Mouse (Mus musculus): ENCODE measurements at regions not wholly inside any gene's neighbourhood (a gene's known extent, or its start where the extent isn't known, plus 50 kb on each side); places are given as distances from the start of the nearest gene placed in this dataset.

GRCm38 (mm10) chr9:118204456-118204855 lies 54.5 kb upstream of the Cmc1 start:
- no peak for DNase-seq

DNA sequence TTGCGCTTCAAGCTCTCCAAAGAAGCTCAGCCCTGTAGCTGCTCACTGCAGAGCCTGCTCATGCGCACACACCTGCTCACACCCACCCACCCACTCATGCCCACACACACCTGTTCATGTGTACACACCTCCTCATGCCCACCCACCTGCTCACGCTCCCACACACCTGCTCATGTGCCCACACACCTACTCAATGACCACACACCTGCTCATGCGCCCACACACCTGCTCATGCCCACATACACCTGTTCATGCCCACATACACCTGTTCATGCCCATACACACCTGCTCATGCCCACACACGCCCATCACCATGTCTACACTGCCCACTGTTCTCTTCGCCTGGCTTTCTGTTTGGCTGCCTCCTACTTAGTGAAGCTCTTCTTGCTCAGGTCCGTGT lies 56.5 kb upstream of the Cmc1 start:
- no peak for DNase-seq

DNA sequence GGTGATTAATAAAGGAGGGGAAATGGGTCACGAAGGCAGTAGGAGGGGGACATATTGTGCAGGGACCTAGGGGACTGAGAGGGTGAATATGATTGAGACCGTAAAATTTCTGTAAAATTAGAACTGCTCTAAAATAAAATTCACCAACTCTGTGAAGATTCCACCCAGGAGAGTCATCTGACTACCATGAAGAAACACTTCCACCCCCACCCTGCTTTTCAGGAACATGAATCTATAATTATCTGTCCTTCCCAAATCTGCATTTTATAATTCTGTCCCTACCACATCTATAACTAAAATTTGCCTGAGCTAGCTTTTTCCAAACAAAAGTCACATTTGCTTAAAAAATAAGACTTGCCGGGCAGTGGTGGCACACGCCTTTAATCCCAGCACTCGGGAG lies 69.7 kb upstream of the Cmc1 start:
- DNase-seq, result no peak

- DNase-seq, result no peak
These were observed 71.2 kb upstream of the Cmc1 start for GRCm38 (mm10) chr9:118221186-118221585.

- peak; percentile 16 for DNase-seq
These were observed 77.6 kb upstream of the Cmc1 start for GRCm38 (mm10) chr9:118227401-118228061.

- DNase-seq, result no peak
These were observed 78.9 kb upstream of the Cmc1 start for GRCm38 (mm10) chr9:118228691-118229427.

- DNase-seq, result no peak
These were observed 90.7 kb upstream of the Cmc1 start for GRCm38 (mm10) chr9:118240711-118241110.

GRCm38 (mm10) chr9:118246820-118247628 lies 97.0 kb upstream of the Cmc1 start:
- no peak for DNase-seq

GRCm38 (mm10) chr9:118253829-118254228 lies 103.9 kb upstream of the Cmc1 start:
- no peak for DNase-seq

DNA sequence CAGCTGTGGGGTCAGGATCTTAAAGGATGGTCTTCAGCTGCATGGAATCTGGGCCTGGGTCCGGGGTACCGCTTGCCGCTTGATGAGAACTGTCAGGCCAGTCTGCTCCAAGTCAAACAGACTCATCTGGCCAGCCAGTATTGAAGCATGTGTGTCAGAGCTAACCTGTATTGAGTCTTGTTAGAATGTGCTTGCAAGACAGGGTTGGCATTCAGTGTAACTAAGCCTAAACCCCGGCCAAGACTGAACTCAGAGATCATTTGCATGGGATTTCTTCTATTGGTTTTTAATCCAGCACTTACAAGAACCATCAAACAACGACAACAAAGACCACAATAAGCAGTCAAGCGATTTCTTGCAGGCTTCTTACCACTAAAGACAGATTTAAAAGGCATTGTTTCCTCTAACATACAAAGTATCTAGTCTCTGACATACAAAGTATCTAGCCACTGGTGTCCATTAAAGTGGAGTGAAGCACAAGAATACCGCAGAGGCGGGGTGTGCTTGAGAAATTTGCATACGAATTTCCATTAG lies 105.3 kb upstream of the Cmc1 start:
- no peak for DNase-seq

DNA sequence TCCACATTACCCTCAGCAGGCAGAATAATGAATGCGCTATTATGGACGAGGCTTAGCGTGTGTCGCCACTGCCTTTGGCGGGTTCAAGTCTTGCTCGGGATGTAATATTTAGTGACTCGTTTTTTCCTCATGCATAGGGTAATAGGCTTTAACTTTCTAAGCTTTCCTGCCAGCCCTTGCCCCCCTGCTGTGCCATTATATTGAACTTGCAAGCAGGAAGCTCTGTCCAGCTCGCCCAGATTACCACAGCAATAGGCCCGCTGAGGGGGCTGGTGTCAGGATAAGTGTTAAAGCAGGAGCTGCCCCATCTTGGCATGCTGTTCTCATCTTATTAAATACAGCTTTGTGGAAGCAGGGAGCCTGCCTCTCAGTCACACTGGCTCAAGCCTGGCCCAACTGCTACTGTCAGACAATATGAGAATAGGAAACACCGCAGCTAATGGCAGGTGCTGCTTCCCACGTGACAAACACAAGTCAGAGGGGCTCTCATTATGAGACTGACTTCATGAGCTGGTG lies 105.8 kb upstream of the Cmc1 start:
- no peak for DNase-seq

- no peak for DNase-seq
These were observed 116.3 kb upstream of the Cmc1 start for GRCm38 (mm10) chr9:118266298-118266697.

GRCm38 (mm10) chr9:118271681-118272080 lies 121.7 kb upstream of the Cmc1 start:
- peak; percentile 14 for DNase-seq

DNA sequence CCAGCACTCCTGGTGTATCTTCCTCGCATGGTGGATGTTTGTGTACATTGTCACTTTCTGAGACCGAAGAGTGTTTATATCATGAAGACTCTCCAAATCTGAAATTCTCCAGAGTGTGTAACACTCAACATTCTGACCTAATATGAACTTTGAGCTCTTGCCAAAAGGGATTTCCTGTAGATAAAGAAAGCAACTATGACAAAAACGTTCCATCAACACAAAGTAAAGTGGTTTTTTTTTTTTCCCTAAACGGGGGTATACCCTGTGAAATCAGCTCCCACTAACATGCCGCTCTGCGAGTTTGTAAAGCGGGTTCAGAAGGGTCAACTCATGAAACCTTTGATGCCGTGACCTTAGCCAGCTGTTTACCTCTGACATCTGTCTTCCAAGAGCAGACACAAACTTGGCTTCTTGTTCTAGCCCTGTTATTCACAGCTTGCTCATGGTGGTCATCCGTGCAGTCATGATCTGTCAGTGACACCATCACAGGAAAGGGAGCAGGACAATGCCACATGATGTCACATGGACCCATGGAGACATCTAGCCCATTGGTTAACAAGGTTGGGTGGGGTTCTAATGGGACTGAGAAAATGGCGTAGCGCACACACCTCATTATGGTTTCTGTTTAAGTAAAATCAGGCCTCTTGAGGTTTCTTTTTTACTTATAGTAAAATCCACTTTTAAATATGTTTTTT lies 122.9 kb upstream of the Cmc1 start:
- peak; percentile 20 for DNase-seq

GRCm38 (mm10) chr9:118285481-118285880 lies 135.5 kb upstream of the Cmc1 start:
- no peak for DNase-seq

- DNase-seq, result no peak
These were observed 137.6 kb upstream of the Cmc1 start for GRCm38 (mm10) chr9:118287606-118288005.

DNA sequence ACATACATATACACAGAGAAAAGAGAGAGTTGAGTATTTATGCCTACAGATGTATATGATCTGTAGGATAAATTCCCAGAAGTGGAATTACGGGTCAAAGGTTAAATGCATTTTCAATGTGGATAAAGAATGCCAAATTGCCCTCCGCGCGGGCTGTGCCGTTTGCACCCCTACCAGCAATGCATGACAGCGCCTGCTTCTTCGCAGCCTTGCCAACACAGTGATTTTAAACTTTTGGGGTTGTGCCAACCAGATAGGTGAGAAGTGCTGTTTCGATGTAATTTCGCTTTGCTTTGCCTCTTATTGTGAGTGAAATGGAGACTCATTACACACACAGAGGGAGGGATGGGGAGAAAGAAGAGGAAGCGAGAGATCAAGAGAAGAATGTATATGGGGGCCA lies 142.9 kb upstream of the Cmc1 start:
- DNase-seq, result no peak

DNA sequence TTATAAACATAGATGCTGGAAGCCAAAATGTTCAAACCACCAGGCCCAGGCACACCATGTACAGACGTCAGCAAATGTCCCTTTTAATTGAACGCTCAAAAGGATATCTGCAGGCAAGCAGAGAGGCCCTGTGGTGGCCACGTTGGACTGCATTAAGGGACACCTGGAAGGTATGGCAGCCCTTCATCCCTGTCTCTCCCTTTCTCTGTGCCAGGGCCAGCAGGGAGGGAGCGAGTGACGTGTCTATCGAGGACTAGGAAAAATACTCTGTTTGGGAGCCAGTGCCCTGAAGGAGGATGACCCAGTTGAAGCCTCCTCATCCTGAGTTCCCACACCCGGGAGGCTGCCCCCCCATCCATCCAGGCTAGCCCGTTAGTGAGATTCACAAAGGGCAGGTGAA lies 144.0 kb upstream of the Cmc1 start:
- DNase-seq, result no peak

- DNase-seq, result no peak
These were observed 152.9 kb upstream of the Cmc1 start for GRCm38 (mm10) chr9:118302785-118303384.

DNA sequence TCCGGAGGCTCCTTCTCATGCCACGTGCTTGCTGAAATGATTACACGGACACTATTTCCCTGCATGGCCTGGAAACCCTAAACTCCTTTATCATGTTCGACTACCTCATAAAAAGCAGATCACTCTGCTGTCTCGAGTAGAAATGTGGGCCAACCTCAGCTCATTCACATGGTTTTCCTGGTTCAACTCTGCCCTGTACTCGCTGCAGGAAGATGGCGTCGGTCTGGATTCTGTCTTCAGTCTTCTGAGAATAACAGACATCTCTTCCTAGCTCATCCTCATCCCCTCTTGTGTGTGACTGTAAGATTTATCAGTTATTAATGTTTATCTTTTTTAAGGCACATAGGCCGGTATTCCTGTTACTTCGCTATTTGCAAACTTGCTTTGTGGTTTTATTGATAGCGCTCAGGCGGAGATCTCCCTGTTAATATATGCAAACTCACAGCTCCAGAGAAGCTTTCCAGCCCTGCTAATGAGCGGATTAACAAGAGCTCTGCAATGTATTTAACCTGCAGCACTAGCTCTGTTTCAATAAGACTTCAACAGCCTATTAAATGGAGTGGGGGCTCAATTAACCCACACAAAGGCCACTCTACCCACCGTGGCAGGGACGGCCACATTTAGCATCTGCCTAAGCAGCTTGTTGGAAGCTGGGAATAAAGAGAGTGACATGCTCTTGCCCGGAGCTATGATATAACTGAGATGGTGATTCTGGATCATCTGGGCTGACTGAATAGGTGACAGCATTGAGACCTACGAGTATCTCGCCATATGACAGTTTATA lies 159.5 kb upstream of the Eomes start:
- DNase-seq, result no peak

DNA sequence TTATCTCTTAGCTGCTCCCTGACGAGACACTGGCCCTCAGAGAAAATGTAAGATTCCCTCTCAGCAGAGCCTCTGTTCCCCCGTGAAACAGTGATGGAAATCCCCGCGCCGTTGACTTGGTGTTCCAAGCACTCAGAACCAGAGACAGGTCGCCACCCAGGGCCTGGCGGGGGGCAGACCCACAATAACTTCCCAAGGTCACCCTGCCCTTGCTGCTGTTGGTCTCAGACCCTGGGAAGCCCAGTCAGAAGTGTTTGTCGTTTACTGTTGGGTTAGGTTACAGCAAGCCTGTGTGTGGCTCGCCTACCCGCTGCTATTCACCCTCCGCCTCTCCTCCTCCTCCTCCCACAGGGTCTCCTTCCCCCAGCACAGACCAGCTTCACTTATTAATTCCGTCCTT lies 154.2 kb upstream of the Eomes start:
- DNase-seq, result no peak
